Mouse (Mus musculus) thymus, adult 2 months (tissue): ENCODE data around the gene Tnfaip2.

Experiments used
- CTCF ChIP-seq: fragments of 200-500 bp; IDR thresholded peaks from 2 replicates; pipeline ENCODE4 v1.5.1; 2012; ENCODE audit warnings: mild to moderate bottlenecking, control low read depth, low read length, moderate library complexity, borderline replicate concordance; ENCODE audit not compliant: control insufficient read depth, poor library complexity, insufficient read depth; ENCODE audit errors: extremely low read depth
- POLR2A ChIP-seq: fragments of 200-500 bp; IDR thresholded peaks from 2 replicates; pipeline ENCODE4 v1.6.1; 2012; ENCODE audit warnings: mild to moderate bottlenecking, low read length, control low read depth, moderate library complexity; ENCODE audit not compliant: control insufficient read depth, poor library complexity, insufficient read depth; ENCODE audit errors: extremely low read depth

- TF ChIP-seq POLR2A = no peak
- TF ChIP-seq CTCF = peak; percentile 94
These were observed 16.3 kb upstream of the Tnfaip2 start for GRCm38 (mm10) chr12:111425789-111426460.
